Mouse (Mus musculus): ENCODE results near the gene Zfp626.
"Not testable (repeated sequence)": the region's sequence is repeated elsewhere in the genome, so short reads cannot be mapped to it uniquely, and the experiment has no call there.

Zfp626 gene

GRCm38 (mm10) chr7:27860396-27861235 lies 53.6 kb downstream of the Zfp626 start:
- DNase-seq (ENCODE audit: low spot score in 2 of 2) = peak; percentile 39 to 43

DNA sequence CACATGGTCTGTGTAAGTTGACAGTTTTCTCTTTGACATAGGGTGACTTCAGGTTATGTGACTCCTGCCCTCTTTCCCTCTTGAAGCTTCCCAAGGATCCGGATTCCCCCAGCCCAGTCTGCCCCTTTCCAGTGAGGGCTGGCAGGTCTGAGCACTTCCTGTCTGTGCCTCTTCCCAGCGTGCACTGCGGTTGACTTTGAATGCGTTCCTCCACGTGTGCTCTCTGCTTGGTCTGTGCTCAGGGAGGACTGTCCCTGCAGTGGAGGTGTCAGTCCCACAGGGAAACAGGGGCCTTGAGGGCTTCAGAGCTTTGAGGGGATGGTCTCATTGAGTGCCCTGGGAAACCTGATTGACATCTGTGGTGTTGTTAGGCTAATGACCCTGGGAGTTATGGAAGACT lies 55.6 kb downstream of the Zfp626 start:
- not testable (repeated sequence) for DNase-seq (ENCODE audit: low spot score in 2 of 2)

Measured in frontal cortex, postnatal 14 days (tissue).